Mouse (Mus musculus): Measurements from ENCODE around the gene St3gal3.

- no peak for TF ChIP-seq CTCF (IDR thresholded peaks at IDR 0.05; ENCODE audit: borderline replicate concordance, insufficient read depth, low read depth, low read length)
- no peak for TF ChIP-seq POLR2A (IDR thresholded peaks at IDR 0.05; ENCODE audit: borderline replicate concordance, insufficient read depth, low read length)
Measured at GRCm38 (mm10) chr4:118074236-118074635, 60.5 kb downstream of the St3gal3 start.

All from cerebellum, adult 2 months (tissue).